Mouse (Mus musculus) lung, embryonic 16.5 days (tissue): ENCODE measurements around the gene Srgap1. TPM values are rescaled to one million over a fixed set of nuclear protein-coding genes. Genes with fewer than 3 reads are reported as not detected.
A peak's percentile ranks its signal among the peaks of the same experiment; 100 is the strongest.

Experiments used
- ATAC-seq: fragments of 200-750 bp; cut with Nextera tagmentation; 2 replicates; pipeline ENCODE4 v1.8.0; 2017; ENCODE audit warnings: low read depth, mild to moderate bottlenecking, moderate library complexity
- H3K27ac ChIP-seq: fragments of 300-500 bp; sonication (generic); 2 replicates; pipeline ENCODE4 v1.5.1; 2014; ENCODE audit warnings: mild to moderate bottlenecking, control low read depth, low read length
- H3K27me3 ChIP-seq: fragments of 300-500 bp; sonication (generic); 2 replicates; pipeline ENCODE4 v1.6.1; 2014; ENCODE audit warnings: low read depth, low read length, mixed read lengths; ENCODE audit not compliant: control insufficient read depth, insufficient read depth
- H3K36me3 ChIP-seq: fragments of 300-500 bp; sonication (generic); 2 replicates; pipeline ENCODE4 v1.6.1; 2014; ENCODE audit warnings: low read length; ENCODE audit not compliant: control insufficient read depth, insufficient read depth
- H3K4me1 ChIP-seq: fragments of 300-500 bp; sonication (generic); replicated peaks from 2 replicates; pipeline ENCODE4 v1.6.1; 2014; ENCODE audit warnings: low read length, mixed read lengths; ENCODE audit not compliant: control insufficient read depth, insufficient read depth
- H3K4me2 ChIP-seq: fragments of 300-500 bp; sonication (generic); 2 replicates; pipeline ENCODE4 v1.6.1; 2014; ENCODE audit warnings: low read depth, low read length, control low read depth
- H3K4me3 ChIP-seq: fragments of 300-500 bp; sonication (generic); 2 replicates; pipeline ENCODE4 v1.5.1; 2014; ENCODE audit warnings: mild to moderate bottlenecking, low read length, control low read depth
- H3K9ac ChIP-seq: fragments of 300-500 bp; sonication (generic); 2 replicates; pipeline ENCODE4 v1.6.1; 2014; ENCODE audit warnings: low read length, control low read depth
- H3K9me3 ChIP-seq: fragments of 300-500 bp; sonication (generic); 2 replicates; pipeline ENCODE4 v1.6.1; 2016; ENCODE audit warnings: low read length; ENCODE audit not compliant: control insufficient read depth
- WGBS: fragments of 180-500 bp; shearing (Covaris S2); extraction: QIAGEN DNeasy Blood & Tissue Kit; methylation state at CpG from one replicate; pipeline ENCODE4 v1.1.7; 2014; 5-methylcytosine and 5-hydroxymethylcytosine counted together
- polyA plus RNA-seq: library from polyadenylated mRNA; unstranded; fragments of >200 nt; fragmentation: Nextera tagmentation; extraction: Ambion mirVana; gene quantifications from 2 replicates; pipeline ENCODE4 v1.2.1, GENCODE M21; 2015

The Srgap1 gene
- polyA plus RNA-seq, 1 experiment from 2014 or later = 8.0 TPM

DNA sequence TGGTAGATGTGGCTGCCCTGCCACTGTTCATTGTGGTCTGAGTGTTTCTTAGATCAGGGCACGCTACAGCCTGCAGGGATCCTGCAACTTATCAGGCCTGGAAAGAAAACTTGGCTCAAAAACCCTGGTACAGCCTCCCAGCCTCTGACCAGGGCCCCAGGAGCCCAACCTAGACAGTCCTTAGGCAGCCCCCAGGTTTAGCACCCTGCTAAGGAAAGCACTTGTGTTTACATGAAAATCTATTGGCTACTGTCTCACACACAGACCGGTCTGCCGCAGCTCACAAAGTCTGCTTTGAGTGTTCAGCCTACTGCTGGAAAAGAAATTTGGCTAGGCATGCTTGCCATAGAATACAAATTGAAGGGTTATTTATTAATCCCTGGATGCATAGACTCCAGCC, 121.0 kb downstream of the Srgap1 start:
- H3K27ac ChIP-seq = peak overlapping the region; percentile 12; the same call in 1 of the 2 replicates
- no peaks in the 10 kb centered on the region for H3K9me3 ChIP-seq
- no peak overlapping the region for H3K4me3 ChIP-seq
- ATAC-seq = no peak
- no peaks in the 10 kb centered on the region; the same call in 1 of the 2 replicates for H3K4me1 ChIP-seq
- no peaks in the 10 kb centered on the region for H3K36me3 ChIP-seq
- no peaks in the 10 kb centered on the region for H3K27me3 ChIP-seq
- no peak overlapping the region for H3K4me2 ChIP-seq
- no peak overlapping the region for H3K9ac ChIP-seq
- WGBS = 65% methylated on average over 3 of the region's 3 CpGs

- no peak overlapping the region for H3K4me2 ChIP-seq
- no peak overlapping the region for H3K4me3 ChIP-seq
- H3K4me1 ChIP-seq = no peaks in the 10 kb centered on the region; the same call in 1 of the 2 replicates
- no peaks in the 10 kb centered on the region for H3K36me3 ChIP-seq
- no peak overlapping the region for H3K9ac ChIP-seq
- ATAC-seq = no peak
- WGBS = 55% methylated on average over 8 of the region's 8 CpGs
- no peaks in the 10 kb centered on the region for H3K27me3 ChIP-seq
- no peaks in the 10 kb centered on the region for H3K9me3 ChIP-seq
- no peak overlapping the region for H3K27ac ChIP-seq
These were observed 128.1 kb downstream of the Srgap1 start for GRCm38 (mm10) chr10:121919016-121919415.

DNA sequence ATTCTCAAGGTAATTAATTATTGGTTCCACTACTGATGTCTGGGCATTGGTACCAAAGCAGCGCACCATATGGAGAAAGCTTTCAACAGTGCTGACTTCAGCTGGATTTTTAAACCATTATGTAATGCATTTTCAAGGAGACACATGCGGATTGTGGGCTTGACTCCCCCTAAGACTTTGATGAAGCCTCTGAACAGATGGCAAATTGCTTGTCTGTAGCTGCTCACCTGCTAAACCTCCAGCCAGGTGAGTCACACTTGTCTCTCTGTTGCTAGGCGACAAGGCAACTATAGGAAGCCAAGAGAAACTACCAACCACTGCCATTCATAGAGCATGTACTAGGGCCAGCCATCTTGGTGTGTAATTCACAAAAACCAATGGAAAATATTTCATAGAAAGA, 128.5 kb downstream of the Srgap1 start:
- ATAC-seq = no peak
- WGBS = 62% methylated on average over 3 of the region's 3 CpGs
- Histone ChIP-seq H3K27ac (no peak overlapping the region), H3K27me3 (no peaks in the 10 kb centered on the region), H3K9ac (no peak overlapping the region), H3K4me2 (no peak overlapping the region), H3K9me3 (no peaks in the 10 kb centered on the region), H3K36me3 (no peaks in the 10 kb centered on the region), H3K4me1 (no peaks in the 10 kb centered on the region; the same call in 1 of the 2 replicates), H3K4me3 (no peak overlapping the region)

GRCm38 (mm10) chr10:121915530-121915929, 131.6 kb downstream of the Srgap1 start:
- no peaks in the 10 kb centered on the region for H3K36me3 ChIP-seq
- WGBS = 49% methylated on average over 12 of the region's 12 CpGs
- H3K27ac ChIP-seq = no peak overlapping the region
- no peak overlapping the region for H3K4me2 ChIP-seq
- H3K4me1 ChIP-seq = no peaks in the 10 kb centered on the region; the same call in 1 of the 2 replicates
- no peak overlapping the region for H3K9ac ChIP-seq
- no peaks in the 10 kb centered on the region for H3K9me3 ChIP-seq
- no peak overlapping the region for H3K4me3 ChIP-seq
- no peak for ATAC-seq
- H3K27me3 ChIP-seq = no peaks in the 10 kb centered on the region

GRCm38 (mm10) chr10:121904137-121904536, 143.0 kb downstream of the Srgap1 start:
- no peak overlapping the region for H3K27ac ChIP-seq
- H3K4me2 ChIP-seq = no peak overlapping the region
- peak; percentile 39 for ATAC-seq
- H3K9ac ChIP-seq = no peak overlapping the region
- H3K9me3 ChIP-seq = 0 out of 2 replicates have a peak, but pooled peaks cover 2% of the 10 kb centered on the region
- 23% methylated on average over 1 of the region's 1 CpGs for WGBS
- no peak overlapping the region for H3K4me3 ChIP-seq
- H3K36me3 ChIP-seq = no peaks in the 10 kb centered on the region
- H3K4me1 ChIP-seq = peaks cover 9% of the 10 kb centered on the region
- no peaks in the 10 kb centered on the region for H3K27me3 ChIP-seq

GRCm38 (mm10) chr10:121902651-121903050, 144.5 kb downstream of the Srgap1 start:
- Histone ChIP-seq H3K27ac (no peak overlapping the region), H3K27me3 (no peaks in the 10 kb centered on the region), H3K4me2 (no peak overlapping the region), H3K4me1 (peaks cover 9% of the 10 kb centered on the region), H3K4me3 (no peak overlapping the region), H3K9me3 (0 out of 2 replicates have a peak, but pooled peaks cover 2% of the 10 kb centered on the region), H3K9ac (no peak overlapping the region), H3K36me3 (no peaks in the 10 kb centered on the region)
- no peak for ATAC-seq
- WGBS = 85% methylated on average over 8 of the region's 8 CpGs

GRCm38 (mm10) chr10:121900772-121901171, 146.3 kb downstream of the Srgap1 start:
- Histone ChIP-seq H3K9ac (no peak overlapping the region), H3K36me3 (no peaks in the 10 kb centered on the region), H3K9me3 (0 out of 2 replicates have a peak, but pooled peaks cover 2% of the 10 kb centered on the region), H3K27me3 (no peaks in the 10 kb centered on the region), H3K27ac (no peak overlapping the region), H3K4me2 (no peak overlapping the region), H3K4me1 (no peaks in the 10 kb centered on the region), H3K4me3 (no peak overlapping the region)
- ATAC-seq = no peak
- WGBS = 66% methylated on average over 6 of the region's 6 CpGs

DNA sequence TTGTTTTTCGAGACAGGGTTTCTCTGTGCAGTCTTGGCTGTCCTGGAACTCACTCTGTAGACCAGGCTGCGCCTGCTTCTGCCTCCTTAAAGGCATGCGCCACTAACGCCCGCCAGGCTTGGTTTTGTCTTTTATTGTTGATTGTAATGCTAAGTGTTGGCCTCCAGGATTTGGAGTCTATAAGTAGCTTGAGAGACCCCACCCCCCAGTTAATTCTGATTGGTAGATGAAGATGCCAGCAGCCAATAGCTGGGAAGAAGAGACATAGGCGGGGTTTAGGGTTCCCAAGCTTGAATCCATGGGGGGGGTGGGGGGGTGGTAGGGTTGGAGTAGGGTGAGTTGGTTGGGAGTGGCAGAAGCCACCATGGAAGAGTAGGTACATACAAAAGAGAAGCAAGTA, 147.4 kb downstream of the Srgap1 start:
- H3K4me3 ChIP-seq = no peak overlapping the region
- H3K4me1 ChIP-seq = no peaks in the 10 kb centered on the region
- WGBS = 87% methylated on average over 6 of the region's 6 CpGs
- H3K9me3 ChIP-seq = 0 out of 2 replicates have a peak, but pooled peaks cover 2% of the 10 kb centered on the region
- ATAC-seq = no peak
- H3K9ac ChIP-seq = no peak overlapping the region
- H3K27me3 ChIP-seq = no peaks in the 10 kb centered on the region
- no peaks in the 10 kb centered on the region for H3K36me3 ChIP-seq
- H3K4me2 ChIP-seq = no peak overlapping the region
- no peak overlapping the region for H3K27ac ChIP-seq

DNA sequence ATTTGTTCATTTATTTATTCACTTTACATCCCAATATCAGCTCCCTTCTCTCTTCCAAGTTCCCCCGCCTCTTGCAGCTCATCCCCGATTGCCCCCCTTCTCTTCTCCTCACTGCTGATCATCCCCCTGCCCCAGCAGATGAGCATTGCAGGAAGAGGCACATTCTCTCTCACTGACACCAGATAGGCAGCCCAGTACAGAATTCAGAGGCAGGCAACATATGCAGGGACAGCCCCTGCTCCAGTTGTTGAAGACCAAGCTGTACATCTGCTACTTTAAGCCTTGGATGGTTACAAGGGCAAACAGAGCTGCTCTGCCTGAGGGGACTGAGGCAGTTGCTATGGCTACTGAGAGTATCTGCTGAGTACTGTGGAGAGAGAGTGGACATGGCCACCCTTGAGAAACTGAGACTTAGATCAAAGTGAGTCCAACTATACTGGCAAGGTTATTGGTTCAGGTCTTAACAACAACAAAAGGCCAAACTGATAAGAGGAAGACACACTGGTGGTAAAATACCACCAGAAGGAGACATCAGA, 149.2 kb downstream of the Srgap1 start:
- Histone ChIP-seq H3K27ac (no peak overlapping the region), H3K27me3 (no peaks in the 10 kb centered on the region), H3K4me3 (no peak overlapping the region), H3K36me3 (no peaks in the 10 kb centered on the region), H3K9me3 (0 out of 2 replicates have a peak, but pooled peaks cover 2% of the 10 kb centered on the region), H3K9ac (no peak overlapping the region), H3K4me1 (no peaks in the 10 kb centered on the region), H3K4me2 (no peak overlapping the region)
- ATAC-seq = no peak
- 88% methylated on average over 2 of the region's 2 CpGs for WGBS
